Mouse (Mus musculus) CH12.LX (cell line): Measurements from ENCODE around the gene Elf5. TPM values are rescaled to one million over a fixed set of nuclear protein-coding genes. Genes with fewer than 3 reads are reported as not detected.

Experiments
- DNase-seq: peaks from one replicate; pipeline ENCODE4 v3.0.0-alpha.2; 2013; ENCODE audit errors: extremely low read depth
- H3K27ac ChIP-seq: 2 replicates; pipeline ENCODE4 v1.5.1; 2012; ENCODE audit warnings: low read depth, mild to moderate bottlenecking, control low read depth, moderate library complexity; ENCODE audit not compliant: insufficient read depth
- H3K27me3 ChIP-seq: replicated peaks from 2 replicates; pipeline ENCODE3; 2012; ENCODE audit warnings: inconsistent platforms
- H3K36me3 ChIP-seq, 2 experiments: replicated peaks in 1 of 2; 2 replicates each; pipeline versions ENCODE3 to v1.6.1; 2012; ENCODE audit warnings: inconsistent platforms in 1 of 2, low read length in 1 of 2, mild to moderate bottlenecking in 1 of 2, mixed read lengths in 1 of 2, moderate library complexity in 1 of 2; ENCODE audit not compliant: control insufficient read depth in 1 of 2, insufficient read depth in 1 of 2
- H3K4me1 ChIP-seq, 2 experiments: 2 replicates each; pipeline ENCODE4 v1.6.1; 2012; ENCODE audit warnings: inconsistent platforms in 1 of 2, moderate library complexity in 1 of 2; ENCODE audit not compliant: insufficient read depth in 2 of 2, control insufficient read depth in 1 of 2
- H3K4me2 ChIP-seq: 2 replicates; pipeline ENCODE4 v1.6.1; 2012; ENCODE audit warnings: low read depth, mild to moderate bottlenecking, control low read depth; ENCODE audit not compliant: poor library complexity, insufficient read depth, severe bottlenecking
- H3K4me3 ChIP-seq, 3 experiments: fragments of 150-350 bp in 1 of 3; sonication (generic) in 1 of 3; replicated peaks in 1 of 3; 2 replicates each; pipeline versions ENCODE3 to v1.5.1; 2011 to 2012; ENCODE audit warnings: low read depth in 2 of 3, low read length in 2 of 3, mild to moderate bottlenecking in 2 of 3, moderate library complexity in 2 of 3, control low read depth in 1 of 3, improper control_type of control experiment in 1 of 3, inconsistent platforms in 1 of 3, mixed read lengths in 1 of 3; ENCODE audit not compliant: poor library complexity in 1 of 3
- H3K79me2 ChIP-seq: replicated peaks from 2 replicates; pipeline ENCODE4 v1.6.1; 2012; ENCODE audit warnings: mild to moderate bottlenecking, moderate library complexity; ENCODE audit not compliant: control insufficient read depth, poor library complexity, insufficient read depth, severe bottlenecking; ENCODE audit errors: extremely low read depth
- H3K9ac ChIP-seq: 2 replicates; pipeline ENCODE4 v1.6.1; 2012; ENCODE audit warnings: low read depth, mild to moderate bottlenecking, control low read depth, moderate library complexity; ENCODE audit not compliant: insufficient read depth
- H3K9me3 ChIP-seq: replicated peaks from 2 replicates; pipeline ENCODE3; 2012; ENCODE audit warnings: low read length, inconsistent platforms, mixed read lengths
- BHLHE40 ChIP-seq: IDR thresholded peaks from 2 replicates; pipeline ENCODE4 v1.6.1; 2011; ENCODE audit warnings: mild to moderate bottlenecking, low read depth, low read length, improper control_type of control experiment
- CTCF ChIP-seq, 2 experiments: IDR thresholded peaks in 1 of 2; conservative IDR thresholded peaks in 1 of 2; 2 replicates each; pipeline ENCODE4 v1.5.1; 2011 to 2012; ENCODE audit warnings: low read depth in 2 of 2, low read length in 2 of 2, improper control_type of control experiment in 1 of 2, inconsistent platforms in 1 of 2, mild to moderate bottlenecking in 1 of 2, moderate library complexity in 1 of 2
- E2F4 ChIP-seq: IDR thresholded peaks from 2 replicates; pipeline ENCODE4 v1.6.1; 2011; ENCODE audit warnings: low read depth, low read length, improper control_type of control experiment; ENCODE audit not compliant: insufficient replicate concordance
- HCFC1 ChIP-seq: IDR thresholded peaks from 2 replicates; pipeline ENCODE4 v1.6.1; 2012; ENCODE audit warnings: low read depth, mild to moderate bottlenecking, inconsistent platforms, low read length, improper control_type of control experiment
- KAT2A ChIP-seq: IDR thresholded peaks from 2 replicates; pipeline ENCODE4 v1.6.1; 2012; ENCODE audit warnings: low read length, improper control_type of control experiment, inconsistent platforms; ENCODE audit not compliant: insufficient replicate concordance
- MAFK ChIP-seq: IDR thresholded peaks from 2 replicates; pipeline ENCODE4 v1.6.1; 2011; ENCODE audit warnings: low read length, improper control_type of control experiment; ENCODE audit not compliant: insufficient replicate concordance
- MAX ChIP-seq: IDR thresholded peaks from 2 replicates; pipeline ENCODE4 v1.6.1; 2011; ENCODE audit warnings: low read length, improper control_type of control experiment
- MAZ ChIP-seq: IDR thresholded peaks from 2 replicates; pipeline ENCODE4 v1.6.1; 2012; ENCODE audit warnings: low read depth, mild to moderate bottlenecking, inconsistent platforms, low read length, improper control_type of control experiment, moderate library complexity
- MYC ChIP-seq: IDR thresholded peaks from 2 replicates; pipeline ENCODE4 v1.6.1; 2011; ENCODE audit warnings: low read depth, mild to moderate bottlenecking, improper control_type of control experiment, low read length
- NELFE ChIP-seq: IDR thresholded peaks from 2 replicates; pipeline ENCODE4 v1.6.1; 2011; ENCODE audit warnings: low read depth, low read length, improper control_type of control experiment
- TBP ChIP-seq: conservative IDR thresholded peaks from 2 replicates; pipeline ENCODE4 v1.6.1; 2011; ENCODE audit warnings: low read depth, low read length, improper control_type of control experiment
- UBTF ChIP-seq: IDR thresholded peaks from 2 replicates; pipeline ENCODE4 v1.6.1; 2012; ENCODE audit warnings: low read depth, mild to moderate bottlenecking, inconsistent platforms, low read length, improper control_type of control experiment, moderate library complexity
- USF1 ChIP-seq: IDR thresholded peaks from 2 replicates; pipeline ENCODE4 v1.6.1; 2014; ENCODE audit warnings: low read depth, mild to moderate bottlenecking, inconsistent platforms, low read length, improper control_type of control experiment
- ZC3H11A ChIP-seq: IDR thresholded peaks from 2 replicates; pipeline ENCODE4 v1.6.1; 2012; ENCODE audit warnings: low read depth, mild to moderate bottlenecking, inconsistent platforms, low read length, improper control_type of control experiment
- ZMIZ1 ChIP-seq: IDR thresholded peaks from 2 replicates; pipeline ENCODE4 v1.6.1; 2012; ENCODE audit warnings: low read depth, mild to moderate bottlenecking, inconsistent platforms, low read length, improper control_type of control experiment
- ZNF384 ChIP-seq: IDR thresholded peaks from 2 replicates; pipeline ENCODE4 v1.6.1; 2012; ENCODE audit warnings: low read depth, low read length, improper control_type of control experiment, inconsistent platforms
- dilution Hi-C: fragments of 300-500 bp; cut with MboI; formaldehyde crosslinking; loops from 2 replicates; pipeline ENCODE4 v1.14.3; 2020; ENCODE audit warnings: low sequenced_read_pairs; ENCODE audit not compliant: extremely low pct_unique_long_range_greater_than_20kb, extremely low pct_ligation_motif_present
- in situ Hi-C: fragments of 300-500 bp; cut with MboI; formaldehyde crosslinking; loops from 3 replicates; pipeline ENCODE4 v1.14.3; 2019; ENCODE audit warnings: low sequenced_read_pairs, low pct_ligation_motif_present, low pct_unique_long_range_greater_than_20kb, mixed read lengths
- polyA plus RNA-seq: library from polyadenylated mRNA; unstranded; fragments of >175 nt; gene quantifications from 2 replicates; pipeline ENCODE4 v1.2.1, GENCODE M21; 2012; ENCODE audit warnings: low read depth; ENCODE audit not compliant: insufficient read length
- total RNA-seq, 2 experiments: library from RNA; depleted of rRNA; stranded (reverse); fragments of 300-350 nt in 1 of 2; fragments of >200 nt in 1 of 2; gene quantifications; 2 replicates each; pipeline ENCODE4 v1.2.3; 2012 to 2014

Gene Elf5
- total and polyA plus RNA-seq, 3 experiments = not detected

DNA sequence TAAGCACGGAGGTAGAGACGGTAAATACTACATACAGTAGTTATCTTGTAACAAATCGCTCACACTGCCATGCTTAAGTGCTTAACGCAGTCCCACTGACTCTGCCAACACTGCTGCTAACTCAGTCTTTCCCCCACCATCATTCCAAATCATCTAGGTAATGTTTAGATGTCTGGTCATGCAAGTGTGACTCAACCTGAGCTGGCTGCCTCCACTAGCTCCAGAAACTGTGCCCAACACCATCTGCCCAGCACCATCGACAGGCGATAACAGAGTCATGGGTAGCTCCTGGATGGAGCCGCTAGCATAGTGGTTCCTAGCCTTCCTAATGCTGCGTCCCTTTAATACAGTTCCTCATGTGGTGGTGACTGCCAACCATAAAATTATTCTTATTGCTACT lies 53.0 kb downstream of the Elf5 start:
- Histone ChIP-seq H3K27me3 (no peaks in the 10 kb centered on the region), H3K36me3 (peaks cover 62 to 93% of the 10 kb centered on the region in 2 experiments), H3K9me3 (no peaks in the 10 kb centered on the region), H3K4me3 (no peak overlapping the region), H3K4me1 (no peaks in the 10 kb centered on the region), H3K79me2 (no peaks in the 10 kb centered on the region; the same call in 1 of the 2 replicates), H3K4me2 (no peak overlapping the region), H3K27ac (no peak overlapping the region), H3K9ac (no peak overlapping the region)
- dilution Hi-C loops (no loop called here), in situ Hi-C loops (loop anchor here (25.0 kb wide), 2 partner anchors 248 to 523 kb away; no protein-coding TSS in a partner anchor)
- DNase-seq = no peak
- TF ChIP-seq ZC3H11A = no peak
- TF ChIP-seq HCFC1 = no peak
- no peak for TF ChIP-seq MAFK
- no peak for TF ChIP-seq ZMIZ1
- no peak for TF ChIP-seq MAZ
- no peak for TF ChIP-seq KAT2A
- no peak for TF ChIP-seq E2F4
- TF ChIP-seq ZNF384 = no peak
- no peak for TF ChIP-seq NELFE
- no peak for TF ChIP-seq CTCF (conservative IDR thresholded peaks at IDR 0.05 in 1 of 2, IDR thresholded peaks at IDR 0.05 in 1 of 2; ENCODE audit: low read depth in 2 of 2, low read length in 2 of 2)
- TF ChIP-seq TBP = no peak
- no peak for TF ChIP-seq MYC
- no peak for TF ChIP-seq UBTF
- no peak for TF ChIP-seq BHLHE40

DNA sequence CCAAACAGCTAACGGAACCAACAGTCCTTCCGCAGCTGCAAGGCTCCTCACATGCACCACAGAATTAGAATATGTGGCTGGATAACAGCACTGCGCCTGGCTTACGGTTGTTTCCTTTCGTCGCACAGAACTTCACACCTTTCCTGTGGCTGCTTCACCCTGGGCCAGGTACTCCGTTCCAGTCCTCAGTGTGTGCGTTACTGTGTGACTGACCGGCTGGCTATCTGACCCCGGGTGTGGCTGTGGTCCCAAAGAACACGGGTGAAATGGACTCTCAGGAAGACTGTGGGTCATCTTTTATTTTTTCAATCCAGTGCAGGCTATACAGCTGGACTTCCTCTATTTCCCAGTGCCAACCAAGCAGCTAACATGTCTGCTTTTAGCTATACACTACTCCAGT lies 53.9 kb downstream of the Elf5 start:
- H3K27me3 ChIP-seq = no peaks in the 10 kb centered on the region
- DNase-seq = no peak
- in situ Hi-C loops = loop anchor here (25.0 kb wide), 2 partner anchors 247 to 522 kb away; no protein-coding TSS in a partner anchor
- dilution Hi-C loops = no loop called here
- no peak overlapping the region for H3K9ac ChIP-seq
- no peak overlapping the region for H3K4me2 ChIP-seq
- no peak overlapping the region for H3K4me3 ChIP-seq
- H3K27ac ChIP-seq = no peak overlapping the region
- no peaks in the 10 kb centered on the region; the same call in 1 of the 2 replicates for H3K79me2 ChIP-seq
- H3K36me3 ChIP-seq = peaks cover 63 to 93% of the 10 kb centered on the region in 2 experiments
- H3K4me1 ChIP-seq = no peaks in the 10 kb centered on the region
- TF ChIP-seq MAX = no peak
- no peak for TF ChIP-seq NELFE
- TF ChIP-seq USF1 = no peak
- no peak for TF ChIP-seq MYC
- H3K9me3 ChIP-seq = no peaks in the 10 kb centered on the region
